Mouse (Mus musculus) liver, embryonic 14.5 days (tissue): ENCODE measurements around the gene Dazap2.

Experiments
- CTCF ChIP-seq: IDR thresholded peaks from 2 replicates; pipeline ENCODE4 v1.5.1; 2016; ENCODE audit warnings: antibody characterized with exemption, low read depth, control low read depth
- EP300 ChIP-seq: IDR thresholded peaks from 2 replicates; pipeline ENCODE4 v1.6.1; 2016; ENCODE audit warnings: antibody characterized with exemption, low read depth

DNA sequence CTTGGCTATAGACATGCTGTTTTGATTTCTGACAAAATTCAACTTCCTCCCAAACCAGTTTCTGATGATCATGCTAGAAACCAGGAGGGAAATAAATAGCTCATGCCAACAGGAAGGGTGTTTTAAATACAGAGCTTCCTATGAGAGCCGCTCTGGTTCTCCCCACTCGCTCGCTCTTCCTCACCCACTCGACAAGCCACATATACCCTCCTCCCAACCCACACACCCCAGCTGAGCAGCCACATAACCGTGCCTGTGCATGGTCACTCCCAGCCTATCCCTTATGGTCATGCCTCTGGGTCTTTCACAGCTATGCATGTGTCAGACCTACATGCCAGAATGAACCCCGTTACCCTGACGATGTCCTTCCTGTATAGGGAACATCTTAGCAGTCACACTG lies 7.0 kb downstream of the Dazap2 start:
- no peak for TF ChIP-seq CTCF
- TF ChIP-seq EP300 = no peak
